Mouse (Mus musculus) liver, embryonic 13.5 days (tissue): ENCODE measurements at regions not wholly inside any gene's neighbourhood (a gene's known extent, or its start where the extent isn't known, plus 50 kb on each side); places are given as distances from the start of the nearest gene placed in this dataset.

Experiments
- ATAC-seq: fragments of 200-750 bp; cut with Nextera tagmentation; 2 replicates; pipeline ENCODE4 v1.8.0; 2017; ENCODE audit warnings: low read depth, mild to moderate bottlenecking, moderate number of reproducible peaks, moderate library complexity
- DNase-seq: peaks from one replicate; pipeline ENCODE4 v3.0.0; 2022
- H3K27ac ChIP-seq: fragments of 300-500 bp; sonication (generic); 2 replicates; pipeline ENCODE4 v1.5.1; 2015; ENCODE audit warnings: moderate library complexity, mild to moderate bottlenecking, inconsistent platforms
- H3K27me3 ChIP-seq: fragments of 300-500 bp; sonication (generic); 2 replicates; pipeline ENCODE4 v1.6.1; 2015; ENCODE audit warnings: mild to moderate bottlenecking, inconsistent platforms
- H3K36me3 ChIP-seq: fragments of 300-500 bp; sonication (generic); 2 replicates; pipeline ENCODE4 v1.6.1; 2015; ENCODE audit warnings: mild to moderate bottlenecking, inconsistent platforms
- H3K4me1 ChIP-seq: fragments of 300-500 bp; sonication (generic); replicated peaks from 2 replicates; pipeline ENCODE4 v1.6.1; 2015; ENCODE audit warnings: inconsistent platforms
- H3K4me2 ChIP-seq: fragments of 300-500 bp; sonication (generic); 2 replicates; pipeline ENCODE4 v1.6.1; 2015; ENCODE audit warnings: inconsistent platforms, mild to moderate bottlenecking, moderate library complexity
- H3K4me3 ChIP-seq: fragments of 300-500 bp; sonication (generic); replicated peaks from 2 replicates; pipeline ENCODE4 v1.5.1; 2015; ENCODE audit warnings: mild to moderate bottlenecking, inconsistent platforms
- H3K9ac ChIP-seq: fragments of 300-500 bp; sonication (generic); 2 replicates; pipeline ENCODE4 v1.6.1; 2015; ENCODE audit warnings: mild to moderate bottlenecking, inconsistent platforms
- H3K9me3 ChIP-seq: fragments of 300-500 bp; sonication (generic); replicated peaks from 2 replicates; pipeline ENCODE4 v1.6.1; 2016; ENCODE audit warnings: inconsistent platforms
- WGBS: fragments of 180-500 bp; shearing (Covaris S2); methylation state at CpG from one replicate; pipeline ENCODE4 v1.1.7; 2015; ENCODE audit not compliant: insufficient replicate concordance; 5-methylcytosine and 5-hydroxymethylcytosine counted together

DNA sequence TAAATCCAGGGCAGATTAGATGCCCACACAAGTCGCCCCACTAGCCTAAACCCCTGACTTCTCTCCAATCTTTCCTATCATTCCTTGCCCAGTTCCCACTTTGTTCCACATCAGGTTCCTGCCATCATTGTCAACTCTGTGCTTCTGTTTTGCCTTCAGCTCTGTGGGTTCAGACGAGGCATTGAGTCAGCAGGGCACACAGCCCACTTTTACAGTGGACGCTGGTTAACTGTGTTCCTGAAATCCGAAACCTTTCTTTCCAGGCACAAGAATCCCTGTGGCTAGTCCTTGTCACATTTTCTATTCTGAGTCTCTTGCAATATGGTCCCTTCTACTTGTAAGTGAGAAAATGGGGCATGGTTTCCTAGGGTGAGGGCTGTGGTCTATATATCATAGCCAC lies 392.3 kb downstream of the Etnk1 start:
- DNase-seq (no peak), ATAC-seq (no peak)
- Histone ChIP-seq H3K36me3 (no peaks in the 10 kb centered on the region), H3K27ac (no peak overlapping the region), H3K4me3 (no peak overlapping the region), H3K9ac (no peak overlapping the region), H3K27me3 (no peaks in the 10 kb centered on the region), H3K4me1 (no peaks in the 10 kb centered on the region), H3K9me3 (no peaks in the 10 kb centered on the region), H3K4me2 (no peak overlapping the region)
- WGBS, result 54% methylated on average over 4 of the region's 4 CpGs

DNA sequence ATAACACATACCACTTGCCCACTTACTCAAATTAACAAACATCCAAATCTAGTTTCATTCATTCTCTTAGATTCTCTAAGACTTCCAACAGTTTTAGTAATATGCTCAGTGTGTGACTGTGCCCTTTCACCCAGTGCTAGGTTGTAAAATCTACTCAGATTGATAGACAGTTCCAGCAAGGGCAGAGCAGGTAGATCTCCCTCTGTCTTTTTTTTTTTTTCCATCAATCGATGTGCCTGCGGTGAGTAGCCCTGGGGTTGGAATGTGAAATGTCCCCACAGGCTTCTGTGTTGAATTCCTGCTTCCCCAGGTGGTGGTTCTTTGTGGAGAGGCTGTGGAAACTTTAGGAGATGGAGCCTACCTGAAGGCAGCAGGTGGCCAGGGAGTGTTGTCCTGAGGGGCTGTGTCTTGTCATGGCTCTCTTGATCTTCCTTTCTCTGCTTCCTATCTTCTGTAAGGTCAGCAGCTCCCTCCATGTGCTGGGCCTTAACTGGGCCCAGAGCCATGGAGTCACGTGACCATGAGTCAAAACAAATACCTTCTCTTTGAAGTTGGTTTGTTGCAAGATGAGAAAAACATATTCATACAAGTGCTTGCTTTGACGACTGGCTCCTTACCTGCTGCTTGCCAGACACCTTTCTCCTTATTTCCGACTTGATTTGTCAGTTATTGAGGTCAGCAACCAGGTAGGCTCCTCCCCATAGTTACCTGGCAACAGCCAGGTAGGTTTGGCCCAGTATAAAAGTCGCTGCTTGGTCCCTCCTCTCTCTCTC lies 394.5 kb downstream of the Etnk1 start:
- no peaks in the 10 kb centered on the region for H3K27me3 ChIP-seq
- H3K4me3 ChIP-seq, result no peak overlapping the region
- no peak overlapping the region for H3K4me2 ChIP-seq
- no peaks in the 10 kb centered on the region for H3K36me3 ChIP-seq
- DNase-seq, result no peak
- H3K4me1 ChIP-seq, result no peaks in the 10 kb centered on the region
- no peak overlapping the region for H3K9ac ChIP-seq
- no peak for ATAC-seq
- WGBS, result 46% methylated on average over 6 of the region's 6 CpGs
- H3K27ac ChIP-seq, result no peak overlapping the region
- no peaks in the 10 kb centered on the region for H3K9me3 ChIP-seq

DNA sequence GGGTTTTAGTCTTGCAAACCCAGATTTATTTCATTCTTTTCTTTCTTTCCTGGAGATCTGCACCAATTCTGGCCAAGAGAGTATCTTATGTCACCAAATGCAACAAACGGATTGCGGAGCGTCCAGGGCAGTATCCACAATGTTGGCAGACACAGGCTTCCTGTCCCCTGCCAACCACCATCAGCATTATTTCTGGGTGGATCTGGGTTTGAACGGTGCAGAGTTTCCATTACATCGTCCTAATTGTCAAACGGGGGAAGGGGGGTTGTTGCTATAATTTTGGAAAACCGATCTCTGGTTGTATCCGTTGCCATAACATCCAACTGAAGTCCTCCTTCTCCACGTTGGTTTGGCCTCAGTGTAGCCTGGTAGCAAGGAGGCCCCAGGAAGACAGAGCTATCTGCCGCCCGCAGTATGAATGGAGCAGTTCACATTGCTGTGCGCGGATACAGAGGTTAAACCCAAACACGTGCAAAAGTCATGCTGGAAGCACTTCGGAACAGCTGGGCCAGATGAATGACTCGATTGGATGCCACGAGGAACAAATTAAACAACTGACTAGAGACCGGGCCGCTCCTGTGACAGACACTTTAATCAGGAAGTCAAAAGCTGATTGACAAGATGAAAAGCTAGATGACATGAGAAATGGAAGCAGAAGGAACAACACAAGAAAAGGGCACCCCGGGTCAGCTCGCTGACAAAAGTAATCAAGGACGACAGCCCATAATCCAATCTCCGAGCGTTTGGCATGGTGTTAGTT lies 404.5 kb downstream of the Etnk1 start:
- ATAC-seq (no peak), DNase-seq (no peak)
- Histone ChIP-seq H3K4me2 (no peak overlapping the region), H3K27ac (no peak overlapping the region), H3K9me3 (peaks cover 9% of the 10 kb centered on the region; the same call in 1 of the 2 replicates), H3K27me3 (no peaks in the 10 kb centered on the region), H3K9ac (no peak overlapping the region), H3K36me3 (no peaks in the 10 kb centered on the region), H3K4me3 (no peak overlapping the region), H3K4me1 (no peaks in the 10 kb centered on the region)
- WGBS, result 79% methylated on average over 24 of the region's 24 CpGs

DNA sequence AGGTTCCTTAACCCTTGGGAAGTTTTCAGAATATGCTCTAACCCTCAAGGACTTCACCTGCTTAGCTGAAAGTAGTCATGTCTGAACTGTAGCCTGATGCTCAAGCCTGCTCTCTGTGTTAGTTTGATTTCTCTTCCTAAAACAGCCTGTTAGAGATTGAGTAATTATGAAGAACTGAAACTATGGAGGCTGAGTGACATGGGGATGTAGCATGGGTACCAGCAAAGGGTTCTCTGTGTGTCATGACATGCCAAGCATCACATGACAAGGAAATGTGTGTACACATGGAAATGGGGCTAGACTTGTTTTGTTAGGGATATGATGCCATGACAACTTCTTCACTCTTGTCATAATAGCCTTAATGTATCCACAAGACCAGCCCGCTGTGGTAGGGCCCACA lies 412.2 kb downstream of the Etnk1 start:
- Histone ChIP-seq H3K27me3 (no peaks in the 10 kb centered on the region), H3K27ac (no peak overlapping the region), H3K9ac (no peak overlapping the region), H3K4me3 (no peak overlapping the region), H3K4me1 (no peaks in the 10 kb centered on the region), H3K4me2 (no peak overlapping the region), H3K36me3 (no peaks in the 10 kb centered on the region), H3K9me3 (no peaks in the 10 kb centered on the region)
- WGBS, result 66% methylated on average over 1 of the region's 1 CpGs
- DNase-seq (no peak), ATAC-seq (no peak)

DNA sequence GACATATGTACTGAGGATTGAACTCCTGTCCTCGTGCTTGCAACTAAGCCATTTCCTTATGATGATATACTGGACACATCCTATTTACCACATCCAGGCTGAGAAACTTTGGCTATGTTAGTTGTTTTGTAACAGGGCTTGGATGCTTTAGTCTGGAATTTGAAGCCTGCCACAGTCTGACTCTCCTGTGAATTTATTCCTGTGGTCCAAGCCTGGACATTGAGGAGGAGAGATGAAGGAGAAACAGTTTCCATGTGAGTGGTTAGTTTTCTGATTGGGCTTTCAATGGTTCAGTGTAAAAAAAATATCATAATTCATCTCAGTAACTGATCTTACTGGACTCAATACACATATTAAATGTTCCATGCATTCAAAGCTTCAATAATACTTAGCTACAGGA lies 422.6 kb downstream of the Etnk1 start:
- no peaks in the 10 kb centered on the region for H3K27me3 ChIP-seq

DNA sequence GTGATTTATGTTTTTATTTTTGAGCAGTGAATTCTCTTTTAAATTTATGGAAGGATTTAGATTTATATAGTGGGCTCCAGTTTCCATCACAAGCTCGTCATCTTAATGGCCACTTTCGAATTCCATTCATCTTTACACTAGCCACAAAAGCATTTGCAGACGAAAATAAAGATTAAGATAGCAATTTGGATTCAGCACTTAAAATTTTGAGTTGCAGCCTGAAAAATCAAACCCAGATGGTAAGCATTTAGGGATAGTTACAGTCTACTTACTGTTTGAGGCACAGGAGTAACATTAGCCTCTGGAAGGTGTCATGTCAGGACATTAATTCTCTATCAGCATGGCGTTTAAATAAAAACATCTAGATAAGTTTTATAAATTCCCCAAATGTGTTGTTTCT lies 423.2 kb downstream of the Etnk1 start:
- Histone ChIP-seq H3K4me2 (no peak overlapping the region), H3K4me3 (no peak overlapping the region), H3K9me3 (no peaks in the 10 kb centered on the region), H3K9ac (no peak overlapping the region), H3K4me1 (no peaks in the 10 kb centered on the region), H3K27me3 (no peaks in the 10 kb centered on the region), H3K27ac (no peak overlapping the region), H3K36me3 (no peaks in the 10 kb centered on the region)
- WGBS, result 59% methylated on average over 4 of the region's 4 CpGs
- no peak for ATAC-seq
- no peak for DNase-seq

More for the DNA sequence above, 422.6 kb downstream of the Etnk1 start:
- ATAC-seq (no peak), DNase-seq (no peak)
- H3K36me3 ChIP-seq, result no peaks in the 10 kb centered on the region
- WGBS, result 44% methylated on average over 1 of the region's 1 CpGs
- no peak overlapping the region for H3K27ac ChIP-seq
- H3K4me1 ChIP-seq, result no peaks in the 10 kb centered on the region
- H3K9ac ChIP-seq, result no peak overlapping the region
- H3K4me3 ChIP-seq, result no peak overlapping the region
- no peak overlapping the region for H3K4me2 ChIP-seq
- H3K9me3 ChIP-seq, result no peaks in the 10 kb centered on the region

DNA sequence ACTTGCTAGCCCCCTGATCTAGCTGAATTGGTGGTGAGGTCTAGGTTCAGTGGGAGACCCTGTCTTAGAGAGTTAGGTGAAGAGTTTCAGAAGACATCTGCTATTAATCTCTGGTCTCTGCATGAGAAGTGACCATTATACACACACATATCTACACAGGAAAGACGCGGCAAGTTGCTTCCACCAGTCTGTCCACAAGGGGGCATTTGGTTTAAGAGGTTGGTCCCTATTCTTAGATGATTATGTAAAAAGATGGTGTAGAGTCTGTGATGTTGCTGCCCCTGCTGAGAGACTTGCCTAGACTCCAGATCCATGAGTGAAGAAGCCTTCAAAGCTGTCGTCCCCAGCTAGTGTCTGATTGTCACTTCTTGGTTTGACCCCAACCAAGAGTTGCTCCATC lies 425.5 kb downstream of the Etnk1 start:
- no peak overlapping the region for H3K27ac ChIP-seq
- no peak overlapping the region for H3K4me3 ChIP-seq
- 73% methylated on average over 3 of the region's 3 CpGs for WGBS
- no peaks in the 10 kb centered on the region for H3K27me3 ChIP-seq
- no peak for ATAC-seq
- no peaks in the 10 kb centered on the region for H3K9me3 ChIP-seq
- no peaks in the 10 kb centered on the region for H3K4me1 ChIP-seq
- H3K9ac ChIP-seq, result no peak overlapping the region
- DNase-seq, result no peak
- no peaks in the 10 kb centered on the region for H3K36me3 ChIP-seq
- H3K4me2 ChIP-seq, result no peak overlapping the region

DNA sequence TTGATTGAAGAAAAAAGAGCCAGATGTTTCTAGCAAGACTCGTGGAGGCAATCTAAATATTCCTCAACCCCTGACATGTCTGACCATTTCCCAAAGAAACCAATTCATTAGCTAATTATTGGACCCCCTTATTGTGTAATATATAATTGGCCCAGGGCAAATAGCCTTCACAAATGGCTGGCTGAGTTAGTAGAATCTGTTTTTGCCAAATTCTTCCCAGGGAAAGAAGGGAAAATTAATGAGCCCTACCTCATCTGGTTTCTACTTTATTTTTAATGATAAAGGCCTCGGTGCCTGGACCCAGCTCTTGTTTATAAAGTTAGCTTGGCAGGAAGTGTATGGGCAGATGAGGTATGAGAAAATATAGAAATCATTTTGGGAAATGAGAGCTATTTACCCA lies 428.5 kb downstream of the Etnk1 start:
- Histone ChIP-seq H3K27ac (no peak overlapping the region), H3K9ac (no peak overlapping the region), H3K27me3 (no peaks in the 10 kb centered on the region), H3K4me1 (no peaks in the 10 kb centered on the region), H3K4me2 (no peak overlapping the region), H3K4me3 (no peak overlapping the region), H3K36me3 (no peaks in the 10 kb centered on the region), H3K9me3 (no peaks in the 10 kb centered on the region)
- WGBS, result 58% methylated on average over 2 of the region's 2 CpGs
- no peak for DNase-seq
- no peak for ATAC-seq

DNA sequence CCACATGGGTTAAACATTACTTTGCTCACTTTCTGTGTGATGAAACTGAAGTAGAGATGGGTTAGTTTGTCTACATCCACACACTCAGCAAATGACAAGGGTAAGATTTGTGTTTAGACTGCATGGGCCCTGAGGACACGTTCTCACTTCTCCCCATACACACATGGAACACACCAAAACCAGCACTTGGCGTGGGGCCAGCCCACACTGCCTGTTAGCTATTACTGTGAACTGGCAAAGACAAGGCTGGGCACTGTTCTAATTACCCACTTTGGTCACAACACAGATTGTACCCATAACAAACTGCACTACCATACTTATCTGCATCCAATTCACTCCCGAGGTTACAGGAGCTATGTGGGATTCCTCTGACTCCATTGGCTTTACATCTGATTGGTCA lies 430.4 kb downstream of the Etnk1 start:
- no peak overlapping the region for H3K4me2 ChIP-seq
- no peaks in the 10 kb centered on the region for H3K27me3 ChIP-seq
- no peak for DNase-seq
- H3K36me3 ChIP-seq, result no peaks in the 10 kb centered on the region
- 64% methylated on average over 3 of the region's 3 CpGs for WGBS
- no peaks in the 10 kb centered on the region for H3K4me1 ChIP-seq
- no peak overlapping the region for H3K27ac ChIP-seq
- no peak overlapping the region for H3K9ac ChIP-seq
- no peak overlapping the region for H3K4me3 ChIP-seq
- ATAC-seq, result no peak
- H3K9me3 ChIP-seq, result no peaks in the 10 kb centered on the region

DNA sequence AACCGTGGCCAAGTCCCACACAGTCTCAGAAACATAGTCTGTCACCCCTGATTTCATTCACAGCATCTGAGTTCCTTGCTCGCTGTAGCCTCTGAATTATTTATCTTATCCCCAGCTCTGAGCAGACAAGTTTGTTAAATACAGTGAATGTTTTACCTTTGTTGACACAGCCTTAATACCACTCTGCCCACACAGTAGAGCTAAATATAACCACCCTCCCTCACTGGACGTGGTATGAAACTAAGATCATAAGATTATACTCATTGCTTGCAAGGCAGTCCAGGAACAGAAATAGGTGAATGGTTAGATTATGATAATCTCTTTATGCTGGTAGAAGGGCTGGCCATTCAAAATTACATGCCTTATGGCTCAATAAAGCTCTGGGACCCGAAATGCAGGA lies 431.9 kb downstream of the Etnk1 start:
- Histone ChIP-seq H3K9me3 (no peaks in the 10 kb centered on the region), H3K4me1 (no peaks in the 10 kb centered on the region), H3K27me3 (no peaks in the 10 kb centered on the region), H3K27ac (no peak overlapping the region), H3K4me2 (no peak overlapping the region), H3K4me3 (no peak overlapping the region), H3K36me3 (no peaks in the 10 kb centered on the region), H3K9ac (no peak overlapping the region)
- WGBS, result 45% methylated on average over 4 of the region's 4 CpGs
- ATAC-seq (no peak), DNase-seq (no peak)

DNA sequence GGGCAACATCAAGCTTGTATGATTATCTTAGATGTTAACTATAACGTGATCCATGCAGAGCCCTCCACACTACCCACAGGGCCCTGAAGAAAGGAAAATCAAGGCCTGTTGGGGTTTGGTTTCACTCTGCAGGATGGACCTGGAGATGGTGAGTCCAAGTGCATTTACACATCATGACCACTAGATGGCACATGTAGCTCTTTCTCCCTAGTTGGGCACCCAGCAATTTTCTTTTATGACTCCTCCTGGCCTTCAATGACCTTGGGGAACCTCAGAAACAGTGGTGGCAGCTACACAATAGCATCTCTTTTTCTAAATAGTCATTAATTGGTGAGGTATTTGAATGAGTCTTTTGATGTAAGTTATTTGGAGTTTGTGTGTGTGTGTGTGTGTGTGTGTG lies 442.1 kb downstream of the Etnk1 start:
- no peaks in the 10 kb centered on the region for H3K27me3 ChIP-seq
- H3K4me3 ChIP-seq, result no peak overlapping the region
- no peak overlapping the region for H3K27ac ChIP-seq
- WGBS, result 48% methylated on average over 1 of the region's 1 CpGs
- no peaks in the 10 kb centered on the region for H3K9me3 ChIP-seq
- no peak overlapping the region for H3K9ac ChIP-seq
- H3K4me1 ChIP-seq, result no peaks in the 10 kb centered on the region
- no peaks in the 10 kb centered on the region for H3K36me3 ChIP-seq
- ATAC-seq (no peak; the same call in 1 of the 2 replicates), DNase-seq (no peak)
- H3K4me2 ChIP-seq, result no peak overlapping the region

DNA sequence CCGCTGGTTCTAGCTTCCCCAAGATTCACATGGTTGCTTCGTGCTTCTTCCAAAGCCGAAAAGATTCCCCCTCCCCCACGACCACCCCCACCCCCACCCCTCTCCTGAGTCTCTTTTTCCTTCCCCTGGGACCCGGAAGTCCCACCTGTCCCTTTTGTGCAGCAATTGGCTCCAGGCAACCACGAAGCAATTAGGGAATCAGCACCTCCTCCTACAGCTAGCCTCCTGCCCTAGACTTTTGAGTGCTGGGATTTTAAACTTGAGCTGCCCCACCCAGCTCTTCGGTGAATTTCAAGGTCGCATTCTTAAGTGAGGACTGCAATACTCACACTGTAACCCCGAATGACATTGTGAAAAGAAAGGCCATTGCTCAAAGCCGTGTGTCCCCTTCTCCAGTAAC lies 445.9 kb downstream of the Etnk1 start:
- 62% methylated on average over 10 of the region's 10 CpGs for WGBS
- DNase-seq (no peak), ATAC-seq (no peak)
- H3K27me3 ChIP-seq, result no peaks in the 10 kb centered on the region
- no peak overlapping the region for H3K27ac ChIP-seq
- H3K9me3 ChIP-seq, result no peaks in the 10 kb centered on the region
- H3K4me1 ChIP-seq, result no peaks in the 10 kb centered on the region
- no peak overlapping the region for H3K9ac ChIP-seq
- no peak overlapping the region for H3K4me3 ChIP-seq
- no peaks in the 10 kb centered on the region for H3K36me3 ChIP-seq
- H3K4me2 ChIP-seq, result no peak overlapping the region
